16 mouse cellular contexts compared by ENCODE assay signal in the genomic region with DNA sequence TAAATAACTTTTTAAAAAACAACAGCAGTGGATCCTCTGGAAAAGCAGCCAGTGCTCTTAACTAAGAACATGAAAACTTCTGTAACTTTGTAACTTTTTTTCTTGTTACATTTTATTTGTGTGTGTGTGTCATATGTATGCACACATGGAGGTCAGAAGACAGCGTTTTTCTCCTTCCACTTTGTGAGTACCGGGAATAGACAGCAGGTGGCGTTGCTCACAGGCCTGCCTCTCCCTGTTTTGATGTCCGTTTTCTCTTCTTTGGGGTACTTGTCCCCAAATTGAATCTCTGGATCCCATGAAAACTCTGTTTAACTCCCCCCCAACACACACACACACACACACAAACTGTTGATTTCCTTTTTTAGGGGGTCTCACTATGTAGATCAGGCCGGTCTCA. TPM values are rescaled to one million over a fixed set of nuclear protein-coding genes. Genes with fewer than 3 reads are reported as not detected.
DNase-seq lines count a peak whose midpoint lies in the region; ATAC-seq and TF ChIP-seq lines count a peak whose summit lies in the region.
"Had no signal": no experiment of that assay in that cellular context is flagged by ENCODE, and none has a peak within 500 bp of the region (broad histone marks: within the 10 kb centered on the region; RNA-seq: fewer than 3 reads in every experiment).

No protein-coding gene starts in this region.

- 37% methylated on average over 5 of the region's 5 CpGs for WGBS in hindbrain, embryonic 11.5 days
- 33% methylated on average over 5 of the region's 5 CpGs for WGBS in hindbrain, embryonic 13.5 days
- 33% methylated on average over 5 of the region's 5 CpGs for WGBS in midbrain, postnatal 0 days
- WGBS in midbrain, embryonic 16.5 days, result 33% methylated on average over 5 of the region's 5 CpGs

- DNase-seq in hindbrain, embryonic 11.5 days (ENCODE audit: low spot score), result peak; percentile 39
- DNase-seq in midbrain, postnatal 0 days (ENCODE audit: low spot score), result no peak
- peak; percentile 71 for DNase-seq in R1 (ENCODE audit: low read depth, low spot score)
- peak; percentile 51 for DNase-seq in naive thymus-derived CD4-positive, alpha-beta T cell, adult 2 months (ENCODE audit: low read depth)
- no peak for DNase-seq in frontal cortex, postnatal 10 days (ENCODE audit: low spot score in 2 of 2)
- DNase-seq: adrenal gland, postnatal 25 days; cerebellum, adult 8-10 months; heart, postnatal 14 days; kidney, adult 11 months had no signal

- H3K27ac ChIP-seq in hindbrain, embryonic 11.5 days (ENCODE audit: low read depth, low read length), result no peak overlapping the region
- H3K27ac ChIP-seq in hindbrain, embryonic 13.5 days, result no peak overlapping the region
- H3K27ac ChIP-seq in midbrain, postnatal 0 days (ENCODE audit: low read depth, low read length), result no peak overlapping the region
- H3K27ac ChIP-seq in midbrain, embryonic 16.5 days (ENCODE audit: low read length), result no peak overlapping the region
- H3K27ac ChIP-seq: limb, embryonic 12.5 days had no signal

- H3K4me1 ChIP-seq in hindbrain, embryonic 11.5 days (replicated peaks; ENCODE audit: control insufficient read depth, insufficient read depth, low read length), result 0 out of 2 replicates have a peak, but pooled peaks cover 2% of the 10 kb centered on the region
- peaks cover 11% of the 10 kb centered on the region for H3K4me1 ChIP-seq in hindbrain, embryonic 13.5 days (replicated peaks)
- H3K4me1 ChIP-seq in midbrain, postnatal 0 days (ENCODE audit: insufficient read depth, low read length), result peaks cover 3% of the 10 kb centered on the region; the same call in 1 of the 2 replicates
- no peaks in the 10 kb centered on the region; the same call in 1 of the 2 replicates for H3K4me1 ChIP-seq in midbrain, embryonic 16.5 days (ENCODE audit: control insufficient read depth, insufficient read depth, low read length)

- peak; percentile 57 for TF ChIP-seq CTCF in midbrain, postnatal 0 days (IDR thresholded peaks at IDR 0.05)

- no peaks in the 10 kb centered on the region for H3K9me3 ChIP-seq in hindbrain, embryonic 11.5 days (ENCODE audit: control insufficient read depth, low read length)
- no peaks in the 10 kb centered on the region for H3K9me3 ChIP-seq in hindbrain, embryonic 13.5 days
- no peaks in the 10 kb centered on the region for H3K9me3 ChIP-seq in midbrain, postnatal 0 days (ENCODE audit: low read length)
- H3K9me3 ChIP-seq in midbrain, embryonic 16.5 days (replicated peaks; ENCODE audit: control insufficient read depth, low read length, poor library complexity, severe bottlenecking), result no peaks in the 10 kb centered on the region
- H3K9me3 ChIP-seq: limb, embryonic 12.5 days had no signal

- no peaks in the 10 kb centered on the region for H3K27me3 ChIP-seq in hindbrain, embryonic 11.5 days (ENCODE audit: control insufficient read depth, insufficient read depth, low read length)
- no peaks in the 10 kb centered on the region for H3K27me3 ChIP-seq in hindbrain, embryonic 13.5 days
- no peaks in the 10 kb centered on the region for H3K27me3 ChIP-seq in midbrain, postnatal 0 days (ENCODE audit: insufficient read depth, low read length)
- no peaks in the 10 kb centered on the region; the same call in 1 of the 2 replicates for H3K27me3 ChIP-seq in midbrain, embryonic 16.5 days (ENCODE audit: control insufficient read depth, insufficient read depth, low read depth, low read length)
- H3K27me3 ChIP-seq: limb, embryonic 12.5 days; Patski had no signal

- no peak overlapping the region for H3K9ac ChIP-seq in hindbrain, embryonic 11.5 days (ENCODE audit: low read depth, low read length)
- no peak overlapping the region for H3K9ac ChIP-seq in hindbrain, embryonic 13.5 days
- H3K9ac ChIP-seq in midbrain, postnatal 0 days (replicated peaks; ENCODE audit: low read length, poor library complexity, severe bottlenecking), result no peak overlapping the region
- no peak overlapping the region for H3K9ac ChIP-seq in midbrain, embryonic 16.5 days (ENCODE audit: low read depth, low read length)
- H3K9ac ChIP-seq: limb, embryonic 12.5 days had no signal

- no peak overlapping the region for H3K4me2 ChIP-seq in hindbrain, embryonic 11.5 days (replicated peaks; ENCODE audit: low read depth, low read length)
- no peak overlapping the region for H3K4me2 ChIP-seq in hindbrain, embryonic 13.5 days
- H3K4me2 ChIP-seq in midbrain, postnatal 0 days (ENCODE audit: low read depth, low read length, poor library complexity, severe bottlenecking), result no peak overlapping the region
- H3K4me2 ChIP-seq in midbrain, embryonic 16.5 days (ENCODE audit: low read length), result no peak overlapping the region

- H3K36me3 ChIP-seq in hindbrain, embryonic 11.5 days (ENCODE audit: control insufficient read depth, insufficient read depth, low read length), result no peaks in the 10 kb centered on the region
- H3K36me3 ChIP-seq in hindbrain, embryonic 13.5 days, result no peaks in the 10 kb centered on the region
- no peaks in the 10 kb centered on the region for H3K36me3 ChIP-seq in midbrain, postnatal 0 days (ENCODE audit: insufficient read depth, low read length)
- H3K36me3 ChIP-seq in midbrain, embryonic 16.5 days (ENCODE audit: control insufficient read depth, insufficient read depth, low read length), result no peaks in the 10 kb centered on the region
- H3K36me3 ChIP-seq: limb, embryonic 12.5 days had no signal

- no peak for ATAC-seq in hindbrain, embryonic 11.5 days (ENCODE audit: low FRiP score)
- ATAC-seq in hindbrain, embryonic 13.5 days (ENCODE audit: low FRiP score), result no peak
- no peak for ATAC-seq in midbrain, postnatal 0 days (ENCODE audit: low FRiP score)
- no peak for ATAC-seq in midbrain, embryonic 16.5 days
- ATAC-seq: Patski had no signal

- no peak overlapping the region for H3K4me3 ChIP-seq in hindbrain, embryonic 11.5 days (ENCODE audit: low read depth, low read length)
- no peak overlapping the region for H3K4me3 ChIP-seq in hindbrain, embryonic 13.5 days
- H3K4me3 ChIP-seq in midbrain, postnatal 0 days (ENCODE audit: low read depth, low read length), result no peak overlapping the region
- H3K4me3 ChIP-seq in midbrain, embryonic 16.5 days (ENCODE audit: low read depth, low read length), result no peak overlapping the region
- H3K4me3 ChIP-seq: limb, embryonic 12.5 days had no signal

RNA-seq across cellular contexts. Expression of gene Car6, which starts 12.8 kb away (rescaled TPM):
- 0.21 TPM in 1 of 2 replicates, not detected in the other for polyA plus RNA-seq in hindbrain, embryonic 11.5 days (2014; fragmentation: Nextera tagmentation; extraction: Ambion mirVana)
- not detected in 2 replicates for polyA plus RNA-seq in hindbrain, embryonic 13.5 days (2015; fragmentation: Nextera tagmentation; extraction: Ambion mirVana)
- total RNA-seq in midbrain, postnatal 0 days (2014; rRNA removed), result not detected in 2 replicates
- not detected in 2 replicates for polyA plus RNA-seq in midbrain, postnatal 0 days (2015; fragmentation: Nextera tagmentation; extraction: Ambion mirVana)
- not detected in 2 replicates for polyA plus RNA-seq in midbrain, embryonic 16.5 days (2015; fragmentation: Nextera tagmentation; extraction: Ambion mirVana)
- total RNA-seq: granulocyte monocyte progenitor cell, adult 5-6 weeks; heart, postnatal 14 days had no signal
- polyA plus RNA-seq: embryonic facial prominence, embryonic 14.5 days; Patski; stomach, embryonic 16.5 days had no signal

RNA-seq across cellular contexts. Expression of gene Eno1, which starts 22.6 kb away (rescaled TPM):
- polyA plus RNA-seq in hindbrain, embryonic 11.5 days (2014; fragmentation: Nextera tagmentation; extraction: Ambion mirVana), result 1,515 and 1,668 TPM in 2 replicates
- polyA plus RNA-seq in hindbrain, embryonic 13.5 days (2015; fragmentation: Nextera tagmentation; extraction: Ambion mirVana), result 1,025 and 1,119 TPM in 2 replicates
- 438 and 440 TPM in 2 replicates for total RNA-seq in midbrain, postnatal 0 days (2014; rRNA removed)
- 1,069 and 1,129 TPM in 2 replicates for polyA plus RNA-seq in midbrain, postnatal 0 days (2015; fragmentation: Nextera tagmentation; extraction: Ambion mirVana)
- 1,096 and 1,142 TPM in 2 replicates for polyA plus RNA-seq in midbrain, embryonic 16.5 days (2015; fragmentation: Nextera tagmentation; extraction: Ambion mirVana)

Comparison
In these comparisons a context has a peak if more than half of its experiments do, and no peak if none do; other contexts are left out.
1. DNase-seq: peak in hindbrain, embryonic 11.5 days (single experiment), R1 (single experiment) and naive thymus-derived CD4-positive, alpha-beta T cell, adult 2 months (single experiment); none in midbrain, postnatal 0 days (single experiment) and frontal cortex, postnatal 10 days (0 of 2).